Mouse (Mus musculus): ENCODE data around the gene Pak7. TPM values are rescaled to one million over a fixed set of nuclear protein-coding genes. Genes with fewer than 3 reads are reported as not detected.
A peak's percentile ranks its signal among the peaks of the same experiment; 100 is the strongest.

The Pak7 gene
- 1.4 and 1.7 TPM in 2 replicates for polyA plus RNA-seq (2014; fragmentation: Nextera tagmentation; extraction: Ambion mirVana)

GRCm38 (mm10) chr2:136387181-136388131, at the start of gene Pak7:
Gene Pak7 (minus strand): TSS chr2:136387967.
- peak; percentile 98 for ATAC-seq (ENCODE audit: low read depth)
- peak within 1 kb of the TSS; percentile 61 for H3K4me2 ChIP-seq (ENCODE audit: low read depth, low read length)
- no peaks in the 10 kb centered on the region for H3K9me3 ChIP-seq (ENCODE audit: control insufficient read depth, low read length)
- H3K4me3 ChIP-seq (ENCODE audit: low read depth, low read length): peak within 1 kb of the TSS; percentile 55
- peak within 1 kb of the TSS; percentile 68 for H3K9ac ChIP-seq (ENCODE audit: low read depth, low read length)
- no peaks in the 10 kb centered on the region for H3K36me3 ChIP-seq (ENCODE audit: control insufficient read depth, insufficient read depth, low read length)
- DNase-seq (ENCODE audit: low spot score): peak; percentile 94
- H3K27me3 ChIP-seq (replicated peaks; ENCODE audit: control insufficient read depth, insufficient read depth, low read length): 0 out of 2 replicates have a peak, but pooled peaks cover 3% of the 10 kb centered on the region
- H3K4me1 ChIP-seq (ENCODE audit: control insufficient read depth, insufficient read depth, low read length): peaks cover 4% of the 10 kb centered on the region; the same call in 1 of the 2 replicates
- WGBS: under 1% methylated on average over 34 of the region's 39 CpGs
- no peak within 1 kb of the TSS; the same call in 1 of the 2 replicates for H3K27ac ChIP-seq (replicated peaks; ENCODE audit: low read depth, low read length)

- Histone ChIP-seq H3K4me2 (ENCODE audit: low read depth, low read length) (no peak overlapping the region), H3K4me1 (ENCODE audit: control insufficient read depth, insufficient read depth, low read length) (no peaks in the 10 kb centered on the region), H3K27me3 (replicated peaks; ENCODE audit: control insufficient read depth, insufficient read depth, low read length) (no peaks in the 10 kb centered on the region), H3K27ac (replicated peaks; ENCODE audit: low read depth, low read length) (no peak overlapping the region), H3K9ac (ENCODE audit: low read depth, low read length) (no peak overlapping the region), H3K36me3 (ENCODE audit: control insufficient read depth, insufficient read depth, low read length) (no peaks in the 10 kb centered on the region), H3K4me3 (ENCODE audit: low read depth, low read length) (no peak overlapping the region), H3K9me3 (ENCODE audit: control insufficient read depth, low read length) (no peaks in the 10 kb centered on the region)
- DNase-seq (ENCODE audit: low spot score) (no peak), ATAC-seq (ENCODE audit: low read depth) (no peak)
- 80% methylated on average over 6 of the region's 6 CpGs for WGBS
Observed at GRCm38 (mm10) chr2:136425561-136425960, 37.8 kb upstream of the Pak7 start.

GRCm38 (mm10) chr2:136419543-136419942, 31.8 kb upstream of the Pak7 start:
- WGBS: 72% methylated on average over 1 of the region's 1 CpGs
- Histone ChIP-seq H3K4me3 (ENCODE audit: low read depth, low read length) (no peak overlapping the region), H3K9me3 (ENCODE audit: control insufficient read depth, low read length) (no peaks in the 10 kb centered on the region), H3K9ac (ENCODE audit: low read depth, low read length) (no peak overlapping the region), H3K4me1 (ENCODE audit: control insufficient read depth, insufficient read depth, low read length) (no peaks in the 10 kb centered on the region), H3K27ac (replicated peaks; ENCODE audit: low read depth, low read length) (no peak overlapping the region), H3K4me2 (ENCODE audit: low read depth, low read length) (no peak overlapping the region), H3K27me3 (replicated peaks; ENCODE audit: control insufficient read depth, insufficient read depth, low read length) (no peaks in the 10 kb centered on the region), H3K36me3 (ENCODE audit: control insufficient read depth, insufficient read depth, low read length) (no peaks in the 10 kb centered on the region)
- ATAC-seq (ENCODE audit: low read depth): no peak
- DNase-seq (ENCODE audit: low spot score): no peak

GRCm38 (mm10) chr2:136416381-136416780, 28.6 kb upstream of the Pak7 start:
- no peaks in the 10 kb centered on the region for H3K27me3 ChIP-seq (replicated peaks; ENCODE audit: control insufficient read depth, insufficient read depth, low read length)
- no peaks in the 10 kb centered on the region for H3K9me3 ChIP-seq (ENCODE audit: control insufficient read depth, low read length)
- no peak overlapping the region for H3K27ac ChIP-seq (replicated peaks; ENCODE audit: low read depth, low read length)
- DNase-seq (ENCODE audit: low spot score): peak; percentile 20
- H3K36me3 ChIP-seq (ENCODE audit: control insufficient read depth, insufficient read depth, low read length): no peaks in the 10 kb centered on the region
- no peak for ATAC-seq (ENCODE audit: low read depth)
- H3K4me1 ChIP-seq (ENCODE audit: control insufficient read depth, insufficient read depth, low read length): no peaks in the 10 kb centered on the region
- no peak overlapping the region for H3K4me3 ChIP-seq (ENCODE audit: low read depth, low read length)
- H3K4me2 ChIP-seq (ENCODE audit: low read depth, low read length): no peak overlapping the region
- H3K9ac ChIP-seq (ENCODE audit: low read depth, low read length): no peak overlapping the region

- 74% methylated on average over 4 of the region's 4 CpGs for WGBS
- no peak overlapping the region for H3K4me2 ChIP-seq (ENCODE audit: low read depth, low read length)
- no peak for ATAC-seq (ENCODE audit: low read depth)
- H3K4me1 ChIP-seq (ENCODE audit: control insufficient read depth, insufficient read depth, low read length): no peaks in the 10 kb centered on the region
- H3K27ac ChIP-seq (replicated peaks; ENCODE audit: low read depth, low read length): no peak overlapping the region
- H3K36me3 ChIP-seq (ENCODE audit: control insufficient read depth, insufficient read depth, low read length): no peaks in the 10 kb centered on the region
- H3K27me3 ChIP-seq (replicated peaks; ENCODE audit: control insufficient read depth, insufficient read depth, low read length): no peaks in the 10 kb centered on the region
- no peak overlapping the region for H3K9ac ChIP-seq (ENCODE audit: low read depth, low read length)
- H3K9me3 ChIP-seq (ENCODE audit: control insufficient read depth, low read length): no peaks in the 10 kb centered on the region
- DNase-seq (ENCODE audit: low spot score): no peak
- no peak overlapping the region for H3K4me3 ChIP-seq (ENCODE audit: low read depth, low read length)
Observed at GRCm38 (mm10) chr2:136402587-136402986, 14.8 kb upstream of the Pak7 start.

GRCm38 (mm10) chr2:136375318-136375717, 12.4 kb downstream of the Pak7 start:
- no peaks in the 10 kb centered on the region for H3K27me3 ChIP-seq (replicated peaks; ENCODE audit: control insufficient read depth, insufficient read depth, low read length)
- ATAC-seq (ENCODE audit: low read depth) (no peak), DNase-seq (ENCODE audit: low spot score) (no peak)
- H3K9ac ChIP-seq (ENCODE audit: low read depth, low read length): no peak overlapping the region
- H3K4me3 ChIP-seq (ENCODE audit: low read depth, low read length): no peak overlapping the region
- no peaks in the 10 kb centered on the region for H3K4me1 ChIP-seq (ENCODE audit: control insufficient read depth, insufficient read depth, low read length)
- no peaks in the 10 kb centered on the region for H3K9me3 ChIP-seq (ENCODE audit: control insufficient read depth, low read length)
- 61% methylated on average over 3 of the region's 3 CpGs for WGBS
- no peak overlapping the region for H3K4me2 ChIP-seq (ENCODE audit: low read depth, low read length)
- no peak overlapping the region for H3K27ac ChIP-seq (replicated peaks; ENCODE audit: low read depth, low read length)
- H3K36me3 ChIP-seq (ENCODE audit: control insufficient read depth, insufficient read depth, low read length): no peaks in the 10 kb centered on the region

GRCm38 (mm10) chr2:136372361-136372760, 15.4 kb downstream of the Pak7 start:
- H3K36me3 ChIP-seq (ENCODE audit: control insufficient read depth, insufficient read depth, low read length): no peaks in the 10 kb centered on the region
- ATAC-seq (ENCODE audit: low read depth) (no peak), DNase-seq (ENCODE audit: low spot score) (no peak)
- H3K9me3 ChIP-seq (ENCODE audit: control insufficient read depth, low read length): no peaks in the 10 kb centered on the region
- 75% methylated on average over 1 of the region's 1 CpGs for WGBS
- H3K4me3 ChIP-seq (ENCODE audit: low read depth, low read length): no peak overlapping the region
- H3K4me1 ChIP-seq (ENCODE audit: control insufficient read depth, insufficient read depth, low read length): no peaks in the 10 kb centered on the region
- H3K4me2 ChIP-seq (ENCODE audit: low read depth, low read length): no peak overlapping the region
- no peak overlapping the region for H3K9ac ChIP-seq (ENCODE audit: low read depth, low read length)
- H3K27ac ChIP-seq (replicated peaks; ENCODE audit: low read depth, low read length): no peak overlapping the region
- no peaks in the 10 kb centered on the region for H3K27me3 ChIP-seq (replicated peaks; ENCODE audit: control insufficient read depth, insufficient read depth, low read length)

GRCm38 (mm10) chr2:136351393-136352096, 36.2 kb downstream of the Pak7 start:
- DNase-seq (ENCODE audit: low spot score) (peak; percentile 1), ATAC-seq (ENCODE audit: low read depth) (no peak)
- Histone ChIP-seq H3K9me3 (ENCODE audit: control insufficient read depth, low read length) (no peaks in the 10 kb centered on the region), H3K27me3 (replicated peaks; ENCODE audit: control insufficient read depth, insufficient read depth, low read length) (no peaks in the 10 kb centered on the region), H3K27ac (replicated peaks; ENCODE audit: low read depth, low read length) (no peak overlapping the region), H3K4me1 (ENCODE audit: control insufficient read depth, insufficient read depth, low read length) (no peaks in the 10 kb centered on the region), H3K4me2 (ENCODE audit: low read depth, low read length) (no peak overlapping the region), H3K36me3 (ENCODE audit: control insufficient read depth, insufficient read depth, low read length) (no peaks in the 10 kb centered on the region), H3K4me3 (ENCODE audit: low read depth, low read length) (no peak overlapping the region), H3K9ac (ENCODE audit: low read depth, low read length) (no peak overlapping the region)
- 58% methylated on average over 2 of the region's 2 CpGs for WGBS

All from embryonic facial prominence, embryonic 14.5 days (tissue).